Mouse (Mus musculus) cerebellum, postnatal 10 days (tissue): Measurements from ENCODE around the gene Trpv2.

Experiments
- DNase-seq, 2 experiments: peaks; one replicate each; pipeline ENCODE4 v3.0.0; 2021; ENCODE audit warnings: mixed read lengths in 2 of 2

Gene Trpv2

DNA sequence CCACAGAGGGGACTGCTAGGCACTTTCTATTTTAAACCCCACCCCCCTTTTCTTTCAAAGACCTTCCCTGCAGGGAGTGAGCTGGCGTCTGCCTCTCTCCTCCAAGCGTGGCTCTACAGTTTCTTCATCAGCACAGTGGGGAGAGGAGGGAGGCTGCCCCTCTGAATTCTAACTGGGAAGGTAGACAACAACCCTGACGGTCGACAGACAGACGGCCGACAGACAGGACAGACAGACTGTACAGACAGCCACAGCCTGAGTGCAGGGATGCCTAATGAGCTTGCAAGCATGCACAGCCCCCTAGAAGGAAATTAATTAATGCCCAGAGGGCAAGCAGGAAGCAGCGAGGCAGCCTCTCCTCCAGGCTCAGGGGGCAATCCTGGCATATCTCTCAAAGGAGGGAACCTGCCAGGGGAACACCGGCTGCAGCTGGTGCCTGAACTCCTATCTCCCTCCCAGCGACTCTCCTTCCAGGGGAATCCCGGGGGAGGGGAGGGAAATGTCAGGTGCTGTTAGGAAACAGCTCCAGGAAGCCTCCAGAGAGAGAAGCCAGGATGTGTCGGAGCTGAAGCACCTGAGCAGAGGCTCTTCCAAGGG, 56.0 kb downstream of the Trpv2 start:
- peak; percentile 48 to 49 for DNase-seq

DNA sequence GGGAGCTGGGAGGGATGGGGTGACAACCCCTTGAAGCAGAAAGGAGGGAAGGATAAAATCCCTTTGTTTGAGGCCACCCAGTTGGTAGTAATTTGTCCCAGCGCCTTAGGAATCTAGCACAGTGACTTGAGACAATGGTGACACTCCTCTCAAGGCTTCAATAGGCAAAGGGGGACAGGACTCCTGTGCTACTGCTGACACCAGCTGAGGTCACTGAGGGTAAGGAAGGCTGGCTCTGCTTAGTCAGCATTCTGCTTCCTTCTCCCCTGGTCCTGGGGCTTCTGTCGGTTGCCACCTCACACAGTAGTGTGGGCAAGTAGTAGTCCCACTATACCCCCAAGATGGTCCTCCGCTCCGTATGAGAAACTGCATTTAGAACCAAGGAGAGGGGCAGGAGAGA, 56.9 kb downstream of the Trpv2 start:
- DNase-seq = no peak

DNA sequence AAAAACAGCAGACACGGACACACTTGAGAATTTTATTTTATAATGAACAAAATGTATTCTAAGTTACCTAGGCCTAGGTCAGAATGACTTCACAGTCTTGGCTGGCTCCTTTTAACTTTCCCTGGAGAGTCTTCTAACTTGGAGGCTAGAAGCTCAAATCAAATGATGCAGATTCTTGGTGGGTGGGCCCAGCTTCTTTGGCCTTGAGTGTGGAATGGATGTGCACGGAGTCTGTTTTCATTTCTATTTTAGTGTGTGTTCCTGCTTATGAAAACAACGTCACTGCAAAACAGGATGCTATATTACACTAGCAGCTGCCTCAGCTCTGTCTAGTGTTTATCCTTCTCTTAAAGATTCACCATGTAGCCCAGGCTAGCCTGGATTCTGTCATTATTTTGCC, 61.1 kb downstream of the Trpv2 start:
- DNase-seq = no peak

DNA sequence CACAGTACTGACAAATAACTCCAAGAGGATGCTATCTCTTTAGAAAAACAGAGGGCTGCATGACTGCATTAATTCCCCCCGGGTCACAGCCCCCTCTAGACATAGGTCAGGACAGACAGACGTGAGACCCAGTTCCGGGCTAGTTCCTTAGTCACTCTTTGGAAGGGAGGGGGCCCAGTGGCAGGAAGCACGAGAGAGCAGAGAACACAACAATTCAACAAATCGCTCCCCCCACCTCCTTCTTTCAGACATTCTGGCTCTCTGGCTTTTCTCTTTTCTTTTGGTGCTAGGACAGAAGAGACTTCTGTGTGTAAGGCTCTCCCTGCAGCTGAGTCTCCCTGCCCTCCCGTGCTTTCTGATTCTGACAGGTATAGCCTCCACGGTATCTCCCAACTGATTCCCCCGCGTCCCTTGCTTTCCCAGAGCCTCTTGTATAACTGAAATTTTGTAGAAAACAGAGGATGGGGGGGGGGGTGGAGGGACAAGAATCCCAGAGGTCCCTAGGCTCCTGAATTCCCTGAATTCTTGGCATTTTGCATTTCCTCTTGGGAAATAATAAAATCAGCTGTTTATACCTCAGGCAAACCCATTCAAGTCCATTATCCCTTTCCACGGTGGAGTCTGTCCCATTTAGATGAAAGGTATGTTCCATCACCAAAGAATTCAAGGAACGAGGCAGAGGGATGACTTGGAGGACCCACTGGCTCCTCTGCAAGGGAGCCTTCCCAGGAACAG, 62.0 kb downstream of the Trpv2 start:
- DNase-seq = no peak

DNA sequence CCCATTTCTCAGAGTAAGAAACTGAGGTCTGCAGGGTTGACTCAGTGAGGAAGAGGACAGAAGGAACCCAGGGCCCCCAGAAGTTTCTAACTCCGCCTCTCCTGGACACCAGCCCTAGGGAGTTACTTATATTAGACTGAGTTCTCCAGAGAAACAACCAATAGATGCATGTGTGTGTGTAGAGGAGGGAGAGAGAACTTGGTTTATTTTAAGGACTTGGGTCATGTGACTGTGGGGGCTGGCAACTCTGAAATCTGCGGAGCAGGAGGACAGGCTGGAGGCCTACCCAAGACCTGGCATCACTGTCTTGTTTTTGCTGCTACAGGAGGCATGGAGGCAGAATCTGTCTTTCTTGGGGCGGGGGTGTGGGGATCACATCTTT, 62.5 kb downstream of the Trpv2 start:
- peak; percentile 29 to 40 for DNase-seq

DNA sequence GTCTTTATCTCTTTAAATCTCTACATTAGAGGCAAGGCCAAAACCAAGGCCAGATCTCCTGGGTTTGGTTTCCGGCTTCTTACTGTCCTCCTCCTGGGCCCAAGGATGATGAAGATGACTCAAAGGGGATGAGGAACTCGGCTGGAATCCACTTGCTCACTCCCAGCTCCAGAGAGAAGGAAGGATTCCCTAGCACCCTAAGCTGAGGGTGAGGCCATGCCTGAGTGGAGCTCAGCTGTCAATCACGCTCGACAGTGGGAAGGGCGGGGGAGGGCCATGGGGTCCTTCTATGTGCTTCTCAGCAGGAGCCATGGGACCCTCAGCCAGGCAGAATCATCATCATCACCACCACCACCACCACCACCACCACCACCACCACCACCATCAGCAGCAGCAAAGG, 63.1 kb downstream of the Trpv2 start:
- DNase-seq = no peak

DNA sequence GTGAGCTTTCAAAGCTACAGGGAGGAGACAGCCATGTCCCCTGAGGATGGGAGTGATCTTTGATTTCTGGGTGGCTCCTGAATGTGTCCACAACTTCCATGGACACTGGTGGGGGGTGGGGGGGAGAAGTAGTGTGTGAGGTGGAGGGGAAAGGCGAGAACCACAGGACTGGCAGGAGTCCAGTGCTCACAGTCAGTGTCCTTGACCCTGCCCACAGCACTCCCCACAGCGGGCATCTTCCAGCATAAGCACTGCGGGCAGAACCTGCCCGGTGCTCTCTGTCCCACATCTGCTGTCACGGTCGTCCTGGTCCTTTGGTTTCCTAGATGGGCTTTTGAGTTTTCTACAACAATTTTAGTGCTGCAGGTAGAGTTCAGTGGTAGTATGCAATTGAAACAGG, 63.5 kb downstream of the Trpv2 start:
- peak in 1 of 2 experiments; percentile 27 for DNase-seq

DNA sequence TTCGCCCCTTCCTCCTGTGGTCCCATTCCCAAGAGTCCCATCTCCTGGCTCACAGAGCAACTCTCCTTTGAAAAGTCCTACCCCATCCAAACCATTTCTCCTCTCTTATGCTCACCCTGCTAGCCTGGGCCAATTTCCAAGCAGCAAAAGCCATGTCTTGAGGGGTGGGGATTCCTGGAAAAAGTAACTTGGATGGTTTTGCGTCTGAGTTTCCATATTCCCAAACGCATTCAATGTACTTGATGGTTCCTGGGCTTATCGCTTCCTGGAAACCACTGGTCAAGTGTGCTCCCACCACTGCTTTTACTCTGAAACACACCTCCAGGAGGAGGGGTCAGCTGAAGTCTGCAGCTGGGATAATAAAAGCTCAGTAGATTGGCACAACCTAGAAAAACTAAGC, 64.1 kb downstream of the Trpv2 start:
- DNase-seq = no peak

DNA sequence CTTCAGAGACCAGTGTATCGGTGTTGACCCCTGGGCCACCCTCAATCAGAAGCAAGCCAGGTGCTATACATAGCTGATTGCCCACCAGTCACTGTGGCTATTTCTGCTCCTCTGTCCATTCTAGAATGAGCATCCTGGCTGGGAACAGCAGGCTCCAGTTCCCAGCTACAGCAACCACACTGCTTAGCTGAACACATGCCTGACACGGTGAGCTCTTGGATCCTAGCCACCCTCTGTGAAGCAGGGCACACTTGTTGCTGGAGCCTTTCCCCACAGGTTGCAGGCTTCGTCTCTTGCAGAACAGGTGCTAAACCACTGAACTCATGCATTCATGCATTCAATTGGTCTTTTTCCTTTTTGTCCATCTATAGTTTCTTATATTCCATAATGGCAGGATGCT, 66.1 kb downstream of the Trpv2 start:
- DNase-seq = peak in 1 of 2 experiments; percentile 52

DNA sequence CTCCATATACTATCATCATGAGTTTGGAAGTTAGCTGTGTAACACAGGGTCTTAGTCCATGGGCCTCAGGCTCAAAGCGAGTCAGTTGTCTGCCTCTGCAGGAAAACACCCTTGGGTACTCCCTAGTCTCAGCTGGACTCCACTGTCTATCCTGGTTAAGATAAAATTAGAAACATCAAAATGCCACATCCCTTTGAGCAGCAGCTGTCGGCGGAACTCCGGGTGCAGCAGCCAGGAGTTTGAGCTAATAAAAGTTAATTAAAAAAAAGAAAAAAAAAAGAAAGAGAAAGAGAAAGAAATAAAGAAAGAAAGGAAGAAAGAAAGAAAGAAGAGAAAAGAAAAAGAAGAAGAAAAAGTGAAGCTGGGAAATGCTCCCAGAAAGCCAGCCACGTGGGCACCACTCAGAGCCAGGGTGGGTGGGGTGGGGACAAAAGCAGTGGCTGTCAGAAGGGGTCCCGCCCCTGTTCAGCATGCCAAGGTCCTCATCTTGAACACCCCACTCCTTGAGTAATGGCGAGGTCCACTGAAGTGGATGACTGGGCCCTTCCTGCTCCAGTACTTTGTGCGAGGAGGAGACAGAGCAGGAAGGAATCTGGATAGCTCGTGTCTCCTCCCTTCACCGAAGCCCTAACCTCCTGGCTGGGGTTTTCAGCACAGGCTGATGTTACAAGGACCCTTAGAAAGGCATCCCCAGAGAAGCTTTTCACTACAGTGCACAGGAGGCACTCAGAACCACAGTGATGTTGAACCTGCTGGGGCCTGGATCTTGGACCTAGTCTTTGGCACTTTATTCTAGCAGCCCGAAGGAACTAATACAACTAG, 67.9 kb downstream of the Trpv2 start:
- DNase-seq = no peak

DNA sequence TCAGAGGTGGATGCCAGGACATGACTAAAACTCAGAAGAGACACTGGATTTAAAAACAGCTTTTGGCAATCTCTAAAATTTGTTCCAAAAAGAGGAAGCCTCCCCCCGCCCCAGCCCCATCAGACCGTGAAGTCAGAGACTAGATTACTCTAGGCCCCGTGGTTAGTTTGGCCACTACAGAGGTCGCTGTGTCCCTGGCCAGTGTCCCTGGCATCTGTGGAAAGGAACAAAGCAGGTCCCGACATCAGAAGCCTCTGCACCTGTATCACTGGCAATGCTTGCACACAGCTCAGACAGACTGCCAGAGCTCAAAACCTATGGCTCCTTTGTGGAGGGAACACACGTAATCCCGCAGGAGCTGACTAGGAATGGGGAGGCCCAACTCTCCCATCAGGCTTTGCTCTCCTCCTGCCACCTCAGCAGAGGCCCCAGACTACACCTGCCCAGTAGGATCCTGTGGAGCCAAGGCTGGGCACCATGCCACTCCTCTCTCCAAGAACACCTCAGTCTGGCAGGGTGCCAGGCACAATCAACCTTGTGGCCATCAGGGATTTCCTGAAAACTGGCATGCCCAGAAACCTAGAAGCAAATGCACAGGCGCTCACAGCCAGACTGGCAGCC, 68.8 kb downstream of the Trpv2 start:
- peak; percentile 89 to 90 for DNase-seq

DNA sequence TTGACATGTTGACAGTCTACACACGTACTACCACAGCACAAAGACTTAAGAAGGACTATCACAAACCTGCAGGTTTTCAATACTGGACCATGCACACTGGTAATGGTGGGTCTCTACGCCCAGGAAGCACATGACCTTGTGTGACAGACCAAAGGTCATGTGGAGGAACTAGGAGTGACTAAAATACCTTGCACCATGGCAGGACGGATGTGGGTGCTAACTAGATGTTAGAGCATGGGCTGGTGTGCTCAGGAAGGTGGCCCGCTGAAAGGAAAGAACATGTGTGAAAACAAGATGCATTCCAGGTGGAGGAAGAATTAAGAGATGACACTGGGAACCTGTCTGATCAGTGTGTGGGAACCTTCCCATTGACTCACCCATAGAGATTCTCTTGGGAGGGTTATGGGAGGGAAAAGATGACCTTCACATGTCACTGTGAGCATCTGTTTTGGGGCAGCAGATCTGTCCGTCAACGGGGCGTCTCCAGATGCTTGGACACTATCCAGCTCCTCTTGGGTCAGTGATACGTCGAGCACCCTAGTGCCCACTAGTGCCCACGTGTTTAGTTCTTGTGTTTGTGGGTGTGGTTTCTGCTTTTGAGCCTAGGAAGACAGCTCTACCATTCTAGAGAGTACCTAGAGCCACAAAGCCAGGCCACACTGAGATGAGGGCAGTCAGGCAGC, 69.5 kb downstream of the Trpv2 start:
- DNase-seq = no peak

DNA sequence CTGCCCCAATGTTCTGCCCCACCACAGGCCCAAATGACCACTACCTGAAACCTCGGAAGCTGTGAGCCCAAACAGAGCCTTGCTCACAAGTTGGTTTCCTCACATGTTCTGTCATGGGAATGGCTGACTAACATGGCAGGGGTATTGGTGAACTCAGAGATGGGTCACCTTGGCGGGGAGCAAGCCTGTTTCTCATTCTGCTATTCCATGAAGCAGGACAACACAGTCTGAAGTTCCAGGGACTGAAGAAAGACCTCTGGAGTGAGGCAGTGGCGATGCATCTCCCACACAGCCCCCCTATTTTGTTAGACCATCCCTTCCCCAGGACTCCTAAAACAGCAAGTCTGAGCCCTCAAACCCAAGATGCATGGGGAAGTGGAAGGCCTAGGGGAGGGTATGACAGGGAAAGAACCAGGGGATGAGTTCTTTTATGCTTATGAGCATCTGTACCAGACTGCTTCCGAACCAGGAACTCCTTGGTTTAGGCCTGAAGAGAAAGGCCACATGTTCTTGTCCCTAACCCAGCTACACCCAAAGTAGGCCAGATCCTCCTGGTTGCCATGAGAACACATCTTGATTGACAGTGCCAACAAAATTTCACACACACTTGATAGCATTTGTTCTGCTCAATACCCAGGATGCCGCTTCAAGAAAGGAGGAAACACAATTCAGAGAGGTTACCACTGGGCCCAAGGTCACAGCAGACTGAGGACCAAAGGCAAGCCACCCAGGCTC, 70.5 kb downstream of the Trpv2 start:
- DNase-seq = no peak

DNA sequence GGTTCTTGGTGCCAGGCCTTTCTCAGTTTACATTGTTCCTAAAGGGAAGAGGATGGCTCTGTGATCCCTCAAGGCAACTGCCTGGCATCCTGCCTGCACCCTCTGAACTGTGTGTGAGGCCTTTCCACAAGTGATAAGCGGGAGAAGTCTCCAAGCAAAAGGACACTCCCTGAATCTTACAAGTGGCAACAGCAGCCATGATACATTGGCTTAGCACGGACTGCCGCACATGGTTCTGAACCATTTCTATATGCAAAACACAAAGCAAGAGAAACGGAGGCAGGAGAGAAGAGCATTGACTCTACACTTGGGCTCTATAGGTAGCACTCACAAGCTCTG, 71.0 kb downstream of the Trpv2 start:
- DNase-seq = peak in 1 of 2 experiments; percentile 22

DNA sequence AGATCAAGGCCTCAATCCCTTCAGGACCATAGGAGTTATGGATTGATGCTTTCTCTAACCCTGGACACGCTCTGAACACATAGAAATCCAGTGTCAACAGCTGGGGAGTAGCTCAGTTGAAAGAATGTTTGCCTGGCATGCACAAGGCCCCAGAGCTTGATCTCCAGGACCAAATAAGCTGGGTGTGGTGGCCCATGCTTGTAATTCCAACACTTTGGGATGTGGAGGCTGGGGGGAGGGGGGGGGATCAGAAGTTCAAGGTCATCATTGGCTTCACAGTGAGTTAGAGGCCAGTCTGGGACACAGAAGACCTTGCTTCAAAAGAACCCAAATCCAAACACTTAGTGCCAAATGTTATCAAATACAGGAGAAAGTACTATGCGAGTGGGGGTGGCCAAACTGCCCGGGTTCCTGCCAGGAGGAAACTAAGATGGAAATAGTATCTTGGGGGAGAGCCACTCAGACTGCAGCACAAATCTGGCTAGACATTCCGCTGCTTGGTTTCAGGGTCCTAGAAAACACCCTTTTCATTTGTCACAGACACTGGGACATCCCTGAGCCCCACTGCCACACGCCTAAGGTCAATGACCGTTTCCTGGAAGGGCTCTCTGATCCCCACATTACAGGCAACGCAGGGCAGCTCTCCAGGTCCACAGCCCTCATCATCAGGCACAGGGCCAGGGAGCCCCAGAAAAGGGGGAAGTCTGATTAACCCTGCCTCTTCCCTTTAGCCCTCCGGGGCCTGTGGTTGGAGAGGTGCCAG, 71.6 kb downstream of the Trpv2 start:
- DNase-seq = peak; percentile 66 to 75

DNA sequence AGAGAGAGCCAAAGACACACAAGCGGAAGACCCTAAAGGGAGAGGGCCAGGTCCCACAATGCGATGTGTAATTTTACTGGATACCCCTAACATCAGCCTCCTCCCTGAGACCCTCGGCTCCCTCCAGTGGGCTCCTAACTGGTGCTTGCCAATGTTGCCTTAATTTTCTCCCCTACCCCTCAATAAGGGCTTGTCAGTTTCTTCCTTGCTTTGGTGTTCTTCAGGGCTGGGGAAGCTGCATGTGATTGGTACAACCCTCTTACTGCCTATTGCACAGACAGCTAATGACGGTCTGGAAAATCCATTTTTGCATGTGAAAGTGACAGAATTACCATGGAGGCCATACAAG, 72.2 kb downstream of the Trpv2 start:
- DNase-seq = no peak

DNA sequence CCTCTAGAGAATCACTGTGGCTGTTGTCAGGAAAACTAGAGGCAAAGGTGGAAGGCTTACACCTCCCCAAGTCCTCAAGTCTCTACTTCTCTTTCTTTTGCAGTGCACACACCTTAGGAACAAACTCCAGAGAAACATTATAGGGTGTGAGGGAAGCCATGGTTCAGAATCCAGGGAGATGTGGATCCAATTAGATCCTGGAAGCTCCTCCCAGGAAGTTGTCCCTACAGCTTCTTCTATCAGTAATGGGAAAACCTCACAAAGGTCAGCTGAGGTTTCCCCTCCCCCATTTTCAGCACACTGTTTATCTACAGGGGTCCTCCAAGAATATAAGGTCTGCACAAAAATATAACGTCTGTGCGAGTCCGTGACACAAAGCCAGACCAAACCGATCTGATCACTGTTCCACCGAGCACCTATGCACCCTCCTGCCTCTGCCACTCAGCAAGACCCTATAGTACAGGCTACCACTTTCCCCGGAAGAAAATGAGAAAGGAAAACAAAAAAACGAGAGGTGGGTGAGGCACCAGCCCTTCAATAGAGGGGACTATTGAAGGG, 72.8 kb downstream of the Trpv2 start:
- DNase-seq = peak in 1 of 2 experiments; percentile 12

DNA sequence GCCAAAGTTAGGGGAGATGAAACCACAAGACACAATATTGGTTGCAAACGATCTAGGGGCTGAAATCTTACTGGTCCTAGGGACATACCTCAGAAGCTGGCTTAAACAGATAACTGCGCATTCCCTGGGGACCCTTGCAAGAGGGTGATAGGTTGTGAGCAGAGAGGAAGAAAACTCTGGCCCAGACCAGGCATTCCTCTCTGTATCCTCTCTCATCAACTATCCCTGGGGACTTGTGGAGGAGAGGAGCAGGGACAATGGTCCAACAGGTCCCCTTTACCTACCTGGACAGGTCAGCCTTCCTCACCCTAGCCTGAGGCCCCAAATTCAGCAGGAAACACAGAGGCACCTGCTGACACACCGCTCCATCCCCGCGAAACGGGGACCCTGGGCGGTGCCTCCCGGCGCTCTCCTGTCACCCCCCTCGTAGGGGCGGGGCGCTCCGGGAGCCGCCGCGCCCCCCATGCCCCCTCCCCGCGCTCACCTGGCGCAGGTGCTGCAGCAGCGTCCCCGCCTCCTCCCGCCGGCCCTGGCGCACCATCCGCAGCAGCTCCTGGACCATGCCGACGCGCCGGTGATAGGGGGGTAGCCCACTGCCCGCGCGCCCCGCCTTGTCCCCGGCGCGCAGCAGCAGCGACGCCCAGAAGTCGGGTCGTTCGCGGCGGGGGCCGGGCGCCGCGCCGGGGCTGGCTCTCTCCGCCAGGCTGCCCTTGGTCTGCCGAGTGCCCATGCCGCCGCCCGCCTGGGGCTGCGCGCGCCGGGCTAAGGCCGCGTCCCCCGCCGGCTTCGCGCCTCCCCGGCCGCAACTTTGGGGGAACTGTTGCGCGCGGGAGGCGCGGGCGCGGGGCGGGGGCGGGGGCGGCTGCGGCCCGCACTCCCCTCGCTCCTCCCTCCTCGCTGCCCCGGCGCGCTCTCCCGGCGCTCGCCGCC, 73.6 kb downstream of the Trpv2 start, which contains the start of gene Lrrc75a:
Lrrc75a (minus strand) TSS at position 863 of the 930 bp plus-strand sequence.
- peak; percentile 69 to 74 for DNase-seq

DNA sequence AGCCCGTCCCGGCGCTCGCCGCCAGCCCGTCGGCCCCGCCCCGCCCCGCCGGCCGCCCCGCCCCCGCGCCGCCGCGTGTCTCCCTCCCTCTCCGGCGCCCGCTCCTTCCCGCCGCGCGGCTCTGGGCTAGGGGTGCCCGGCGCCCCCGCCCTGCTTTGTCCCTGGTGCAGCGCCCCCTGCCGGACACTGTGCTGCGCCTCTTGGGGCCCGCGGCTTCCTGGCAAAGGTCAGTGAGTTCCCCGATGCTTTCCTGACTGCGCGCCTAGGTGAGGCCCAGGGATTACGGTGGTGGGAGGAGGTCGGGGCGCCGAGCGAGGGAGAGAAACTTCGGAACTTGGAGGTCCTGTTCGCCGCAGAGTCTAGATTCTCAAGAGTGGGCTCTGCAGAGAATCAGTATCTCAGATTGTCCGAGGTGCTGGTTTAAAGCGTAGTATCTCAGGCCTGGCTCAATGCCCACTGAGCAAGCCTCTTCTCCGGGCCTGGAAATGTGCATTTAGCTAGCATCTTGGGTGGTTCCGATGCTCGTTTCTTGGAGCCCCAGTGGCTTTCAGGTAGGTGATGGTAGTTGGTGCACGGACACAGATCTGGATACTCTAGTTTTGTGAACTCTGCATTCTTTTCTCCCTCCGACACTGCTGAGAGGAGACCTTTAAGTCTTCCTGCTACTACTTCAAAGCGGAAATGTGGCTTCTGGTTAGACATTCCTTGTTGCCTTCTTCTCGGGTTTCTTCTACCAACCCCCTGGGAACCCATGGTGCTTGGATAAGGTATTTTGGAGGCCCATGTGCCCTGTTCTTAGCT, 74.5 kb downstream of the Trpv2 start, which contains the start of gene Mmgt2:
Mmgt2 (plus strand) TSS at position 74 of the 801 bp plus-strand sequence.
- DNase-seq = peak; percentile 97 to 98
